Mouse (Mus musculus) gastrocnemius, adult 8-10 months (tissue): Measurements from ENCODE around the gene Rab15. TPM values are rescaled to one million over a fixed set of nuclear protein-coding genes. Genes with fewer than 3 reads are reported as not detected.
"Not testable (repeated sequence)": the region's sequence is repeated elsewhere in the genome, so short reads cannot be mapped to it uniquely, and the experiment has no call there.

ENCODE experiments used
- DNase-seq, 2 experiments: peaks; one replicate each; pipeline ENCODE4 v3.0.0; 2022; ENCODE audit warnings: low spot score in 2 of 2
- total RNA-seq, 4 experiments: library from RNA; stranded (reverse); gene quantifications; 2 replicates each; pipeline ENCODE4 v1.2.4; 2022

Rab15 gene
- total RNA-seq, 4 experiments from 2014 or later: 0.92 to 2.6 (median 1.6) TPM

GRCm38 (mm10) chr12:76819816-76820215 is 2.9 kb downstream of the Rab15 start:
- DNase-seq: no peak

- no peak for DNase-seq
Measured at GRCm38 (mm10) chr12:76818908-76819307, 3.8 kb downstream of the Rab15 start.

GRCm38 (mm10) chr12:76818120-76818519 is 4.6 kb downstream of the Rab15 start:
- no peak for DNase-seq

- DNase-seq: no peak
Measured at GRCm38 (mm10) chr12:76817176-76817575, 5.5 kb downstream of the Rab15 start.

- DNase-seq: no peak
Measured at GRCm38 (mm10) chr12:76816720-76817119, 6.0 kb downstream of the Rab15 start.

GRCm38 (mm10) chr12:76814120-76814519 is 8.6 kb downstream of the Rab15 start:
- no peak for DNase-seq

- no peak for DNase-seq
Measured at GRCm38 (mm10) chr12:76813543-76813942, 9.2 kb downstream of the Rab15 start.

- DNase-seq: no peak
Measured at GRCm38 (mm10) chr12:76811006-76811405, 11.7 kb downstream of the Rab15 start.

- DNase-seq: no peak
Measured at GRCm38 (mm10) chr12:76810491-76810890, 12.2 kb downstream of the Rab15 start.

- no peak for DNase-seq
Measured at GRCm38 (mm10) chr12:76807796-76808195, 14.9 kb downstream of the Rab15 start.

- no peak for DNase-seq
Measured at GRCm38 (mm10) chr12:76805056-76805811, 17.5 kb downstream of the Rab15 start.

GRCm38 (mm10) chr12:76803700-76804252 is 18.9 kb downstream of the Rab15 start:
- peak in 1 of 2 experiments; percentile 16 for DNase-seq

GRCm38 (mm10) chr12:76803028-76803427 is 19.7 kb downstream of the Rab15 start:
- DNase-seq: no peak

- no peak for DNase-seq
Measured at GRCm38 (mm10) chr12:76798008-76798720, 24.5 kb downstream of the Rab15 start.

GRCm38 (mm10) chr12:76796938-76797539 is 25.7 kb downstream of the Rab15 start:
- DNase-seq: no peak

GRCm38 (mm10) chr12:76795350-76795749 is 27.4 kb downstream of the Rab15 start, which contains the start of gene Gpx2:
Gpx2 (minus strand) TSS chr12:76795554.
- no peak for DNase-seq

- DNase-seq: not testable (repeated sequence)
Measured at GRCm38 (mm10) chr12:76792540-76792939, 30.2 kb downstream of the Rab15 start.

- no peak for DNase-seq
Measured at GRCm38 (mm10) chr12:76790446-76791084, 32.1 kb downstream of the Rab15 start.

GRCm38 (mm10) chr12:76784056-76784619 is 38.6 kb downstream of the Rab15 start:
- DNase-seq: peak; percentile 20 to 21

GRCm38 (mm10) chr12:76780639-76781468 is 41.9 kb downstream of the Rab15 start:
- no peak for DNase-seq
